Mouse (Mus musculus): ENCODE data around the gene Gm21870.
"Not testable (repeated sequence)": the region's sequence is repeated elsewhere in the genome, so short reads cannot be mapped to it uniquely, and the experiment has no call there.

Gene Gm21870

GRCm38 (mm10) chrX:33986716-33987115 lies at the start of gene Gm21870:
TSS of gene Gm21870 (minus strand) at chrX:33986816.
- DNase-seq (ENCODE audit: extremely low read depth, low read depth, low spot score), result not testable (repeated sequence)

DNA sequence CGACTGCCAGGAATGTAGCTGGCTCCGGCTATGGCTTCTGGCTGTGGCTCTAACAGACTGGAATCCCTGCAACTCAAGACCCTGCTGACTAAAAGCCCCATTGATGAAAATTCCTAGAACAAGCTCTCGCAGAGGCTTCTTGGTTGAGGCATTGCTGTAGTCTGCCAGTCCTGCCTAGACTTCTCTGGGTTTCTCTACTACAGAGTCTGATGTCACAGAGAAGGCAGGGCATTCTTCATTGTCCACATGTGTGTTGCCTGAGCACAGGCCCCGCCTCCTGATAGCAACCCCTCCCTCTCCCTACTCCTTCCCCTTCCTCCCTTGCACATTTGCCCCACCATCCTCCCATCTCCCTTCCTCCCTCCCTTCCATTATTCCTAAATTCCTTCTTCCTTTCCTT lies 30.2 kb downstream of the Gm21870 start, which contains the start of gene Btbd35f6:
Gene Btbd35f6 (minus strand): TSS at position 101 of the 400 bp plus-strand sequence.
- not testable (repeated sequence) for DNase-seq (ENCODE audit: extremely low read depth, low read depth, low spot score)

All from fat pad, adult 2 months (tissue).